Mouse (Mus musculus): Measurements from ENCODE around the gene Gadd45g. TPM values are rescaled to one million over a fixed set of nuclear protein-coding genes. Genes with fewer than 3 reads are reported as not detected.

Gene Gadd45g
- polyA plus RNA-seq, 1 experiment from 2014 or later: 60.3 TPM

DNA sequence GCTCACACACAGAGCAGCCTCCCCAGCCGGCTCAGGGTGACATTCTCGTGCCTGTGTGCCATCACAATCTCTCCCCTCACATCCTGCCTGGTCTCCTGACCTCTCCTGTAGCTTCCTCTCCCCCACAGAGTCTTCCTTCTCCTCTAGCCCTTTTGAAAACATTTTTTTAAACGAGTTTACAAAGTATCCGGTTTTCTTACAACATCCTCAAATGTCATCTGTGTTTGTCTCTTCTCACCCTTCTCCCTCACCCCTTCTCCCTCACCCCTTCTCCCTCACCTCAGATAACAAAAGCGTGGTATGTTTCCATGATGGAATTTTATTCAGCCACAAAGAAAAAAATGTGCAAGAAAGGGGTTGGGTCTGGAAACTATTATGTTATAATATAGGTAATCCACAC lies 9.1 kb upstream of the Gadd45g start:
- Histone ChIP-seq H3K27ac (no peak overlapping the region), H3K4me3 (no peak overlapping the region), H3K4me1 (peaks cover 16% of the 10 kb centered on the region), H3K9me3 (no peaks in the 10 kb centered on the region), H3K4me2 (replicated peaks) (no peak overlapping the region), H3K27me3 (no peaks in the 10 kb centered on the region), H3K9ac (no peak overlapping the region), H3K36me3 (no peaks in the 10 kb centered on the region)
- 18% methylated on average over 5 of the region's 5 CpGs for WGBS
- no peak for ATAC-seq (ENCODE audit: insufficient number of reproducible peaks, insufficient read depth, low FRiP score, low TSS enrichment)

DNA sequence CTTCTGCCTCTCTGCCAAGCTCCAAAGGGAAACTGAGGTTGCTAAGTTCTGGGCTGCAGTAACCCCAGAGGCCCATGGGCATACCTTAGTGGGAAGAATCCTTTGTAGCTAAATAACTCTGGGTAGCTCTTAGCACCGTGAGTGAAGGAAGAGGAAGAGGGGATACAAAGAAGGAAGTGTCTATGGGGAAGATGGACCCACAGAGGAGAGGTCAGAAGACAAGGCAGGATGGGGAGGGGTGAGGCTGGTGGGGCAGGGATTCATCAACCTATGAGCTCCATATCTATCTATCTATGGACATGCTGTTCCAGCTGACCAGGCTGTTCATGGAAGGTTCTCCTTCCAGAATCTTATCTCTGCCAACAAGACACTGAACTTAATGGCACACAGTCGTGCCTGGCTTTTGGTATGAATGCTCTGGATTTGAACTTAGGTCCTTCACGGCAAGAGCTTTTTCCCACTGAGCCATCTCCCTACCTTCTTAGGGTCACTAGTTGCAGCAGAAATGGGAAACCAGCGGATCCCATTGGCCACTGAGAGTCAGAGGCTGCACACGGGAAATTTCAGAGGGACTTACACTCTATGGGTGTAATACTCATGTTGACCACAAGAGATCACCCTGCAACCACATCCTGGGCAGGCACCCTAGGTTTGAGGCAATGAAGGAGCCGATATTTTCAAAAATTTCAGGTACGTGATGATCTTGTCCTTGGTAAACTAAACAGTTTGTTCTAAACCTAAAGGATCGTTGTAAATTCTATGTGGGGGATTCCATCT lies 7.0 kb upstream of the Gadd45g start:
- Histone ChIP-seq H3K27me3 (peaks cover 5% of the 10 kb centered on the region; the same call in 1 of the 2 replicates), H3K27ac (no peak overlapping the region), H3K36me3 (no peaks in the 10 kb centered on the region), H3K9ac (no peak overlapping the region), H3K4me1 (peaks cover 32% of the 10 kb centered on the region), H3K9me3 (no peaks in the 10 kb centered on the region), H3K4me3 (no peak overlapping the region), H3K4me2 (replicated peaks) (no peak overlapping the region)
- WGBS: 17% methylated on average over 8 of the region's 8 CpGs
- ATAC-seq (ENCODE audit: insufficient number of reproducible peaks, insufficient read depth, low FRiP score, low TSS enrichment): no peak

DNA sequence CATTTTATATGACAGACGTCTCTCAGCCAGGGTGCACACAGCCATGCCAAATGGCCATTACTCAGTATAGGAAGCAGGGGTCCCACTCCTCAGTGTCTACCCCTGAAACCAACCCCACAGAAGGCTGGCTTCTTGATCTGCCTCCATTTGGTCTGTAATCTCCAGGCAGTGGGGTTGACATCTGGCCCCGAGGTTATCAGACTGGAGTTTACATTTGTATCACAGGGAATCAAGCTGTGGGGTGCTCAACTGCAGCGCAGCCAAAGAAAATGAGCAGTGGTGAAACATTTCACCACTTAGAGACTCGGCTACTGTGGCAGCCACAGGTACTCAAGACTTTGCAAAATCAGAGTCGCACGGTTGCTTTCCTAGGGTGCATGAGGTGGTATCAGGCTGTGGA lies 5.8 kb upstream of the Gadd45g start:
- no peaks in the 10 kb centered on the region for H3K9me3 ChIP-seq
- no peak overlapping the region for H3K27ac ChIP-seq
- H3K4me1 ChIP-seq: peaks cover 36% of the 10 kb centered on the region
- no peak overlapping the region for H3K9ac ChIP-seq
- peaks cover 5% of the 10 kb centered on the region; the same call in 1 of the 2 replicates for H3K27me3 ChIP-seq
- 38% methylated on average over 6 of the region's 6 CpGs for WGBS
- H3K4me2 ChIP-seq (replicated peaks): no peak overlapping the region
- no peaks in the 10 kb centered on the region for H3K36me3 ChIP-seq
- ATAC-seq (ENCODE audit: insufficient number of reproducible peaks, insufficient read depth, low FRiP score, low TSS enrichment): no peak
- H3K4me3 ChIP-seq: no peak overlapping the region

DNA sequence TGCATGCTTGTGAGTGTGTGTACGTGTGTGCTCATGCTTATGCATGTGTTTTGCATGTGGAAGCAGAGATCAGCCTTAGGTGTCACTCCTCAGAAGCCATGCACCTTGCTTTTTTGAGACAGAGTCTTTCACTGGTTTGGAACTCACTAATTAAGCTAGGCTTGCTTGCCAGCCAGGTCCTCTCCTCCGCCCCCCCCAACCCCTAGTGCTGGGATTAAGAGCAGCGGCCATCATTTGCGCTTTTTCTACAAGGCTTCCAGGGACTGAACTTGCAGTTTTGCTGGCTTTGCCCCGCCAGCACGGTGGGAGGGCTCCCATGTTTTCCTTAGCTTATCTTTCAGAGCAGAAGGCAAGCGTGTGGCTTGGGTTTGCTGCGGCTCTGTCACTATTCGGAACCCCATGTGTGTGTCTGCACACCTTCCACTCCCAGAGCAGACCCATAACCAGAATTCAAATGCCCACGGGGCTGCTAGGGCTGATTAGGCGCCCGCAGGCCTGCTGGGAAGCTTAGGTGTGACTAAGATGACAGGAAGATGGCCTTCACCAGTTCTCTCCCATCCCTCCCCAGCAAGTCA lies 4.8 kb upstream of the Gadd45g start:
- peaks cover 36% of the 10 kb centered on the region for H3K4me1 ChIP-seq
- no peak for ATAC-seq (ENCODE audit: insufficient number of reproducible peaks, insufficient read depth, low FRiP score, low TSS enrichment)
- 9% methylated on average over 12 of the region's 12 CpGs for WGBS
- no peaks in the 10 kb centered on the region for H3K9me3 ChIP-seq
- H3K27ac ChIP-seq: peak overlapping the region; percentile 67
- no peak overlapping the region for H3K9ac ChIP-seq
- peak overlapping the region; percentile 30 for H3K4me2 ChIP-seq (replicated peaks)
- H3K4me3 ChIP-seq: no peak overlapping the region
- H3K36me3 ChIP-seq: no peaks in the 10 kb centered on the region
- peaks cover 5% of the 10 kb centered on the region; the same call in 1 of the 2 replicates for H3K27me3 ChIP-seq

DNA sequence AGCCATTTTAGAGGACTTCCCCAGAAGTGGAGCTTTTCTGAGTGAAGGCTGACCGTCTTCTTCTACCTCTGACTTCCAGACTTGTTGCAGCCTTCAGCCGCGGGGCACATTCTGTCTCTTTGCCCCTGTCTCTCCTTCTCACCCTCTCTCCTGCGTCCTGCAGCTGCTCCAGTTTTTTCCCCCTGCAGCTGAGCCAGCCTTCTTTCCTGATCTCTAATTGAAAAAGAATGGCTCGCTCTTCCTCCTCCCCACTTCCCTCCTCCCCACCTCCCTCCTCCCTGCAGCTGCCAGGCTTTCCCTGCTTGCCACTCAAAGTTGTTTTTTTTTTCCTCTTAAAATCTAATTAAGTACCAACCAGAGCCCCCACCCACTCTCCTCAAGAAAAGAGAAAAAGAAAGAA lies 4.3 kb upstream of the Gadd45g start:
- Histone ChIP-seq H3K4me3 (no peak overlapping the region), H3K27ac (peak overlapping the region; percentile 67), H3K27me3 (peaks cover 5% of the 10 kb centered on the region; the same call in 1 of the 2 replicates), H3K9me3 (no peaks in the 10 kb centered on the region), H3K4me2 (replicated peaks) (peak overlapping the region; percentile 30), H3K36me3 (no peaks in the 10 kb centered on the region), H3K4me1 (peaks cover 36% of the 10 kb centered on the region), H3K9ac (no peak overlapping the region)
- WGBS: 4% methylated on average over 5 of the region's 5 CpGs
- ATAC-seq (ENCODE audit: insufficient number of reproducible peaks, insufficient read depth, low FRiP score, low TSS enrichment): no peak

DNA sequence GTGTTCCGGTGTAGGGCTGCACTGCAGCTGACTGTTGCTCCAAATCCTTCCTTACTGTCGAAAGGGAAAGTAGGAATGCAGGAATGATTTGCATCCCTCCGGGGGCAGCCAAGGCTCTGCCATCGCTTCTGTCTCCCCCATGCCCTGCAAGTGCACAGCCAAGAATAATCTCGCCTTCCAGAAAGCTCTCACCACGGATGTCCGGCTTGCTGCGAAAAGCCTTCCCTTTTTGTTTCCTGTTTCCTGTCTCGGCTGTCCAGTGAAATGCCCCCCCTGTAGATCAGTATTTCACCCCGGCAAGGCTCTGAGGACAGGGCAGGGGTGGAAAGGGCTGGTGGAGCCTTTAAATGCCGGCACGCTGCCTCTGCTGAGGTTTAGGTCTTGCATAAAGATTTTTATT lies 3.7 kb upstream of the Gadd45g start:
- Histone ChIP-seq H3K4me3 (no peak overlapping the region), H3K27me3 (peaks cover 5% of the 10 kb centered on the region; the same call in 1 of the 2 replicates), H3K9ac (no peak overlapping the region), H3K9me3 (no peaks in the 10 kb centered on the region), H3K27ac (0 out of 2 replicates have a peak overlapping the region, but pooled peaks have one; percentile 42), H3K4me1 (peaks cover 38% of the 10 kb centered on the region), H3K36me3 (no peaks in the 10 kb centered on the region), H3K4me2 (replicated peaks) (peak overlapping the region; percentile 30)
- 7% methylated on average over 12 of the region's 12 CpGs for WGBS
- ATAC-seq (ENCODE audit: insufficient number of reproducible peaks, insufficient read depth, low FRiP score, low TSS enrichment): no peak

DNA sequence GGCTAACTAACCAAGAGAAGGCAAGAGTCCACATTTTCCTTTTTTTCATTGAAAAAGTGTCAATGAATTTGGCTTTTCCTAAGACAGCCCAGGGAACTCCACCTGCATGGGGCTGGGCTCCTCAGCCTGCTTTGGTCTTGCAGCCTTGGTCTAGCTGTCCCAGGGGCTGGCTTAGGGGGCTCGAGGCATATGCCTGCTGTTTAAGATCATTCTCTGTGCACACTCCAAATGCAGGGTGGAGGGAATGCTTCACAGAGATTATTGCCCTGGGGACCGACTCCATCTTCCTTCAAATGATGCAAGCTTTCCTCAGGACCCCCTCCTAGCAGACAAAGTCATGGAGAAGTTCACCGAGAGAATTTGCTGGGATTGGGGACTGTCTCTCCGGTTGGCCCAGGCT lies 3.2 kb upstream of the Gadd45g start:
- Histone ChIP-seq H3K9me3 (no peaks in the 10 kb centered on the region), H3K9ac (no peak overlapping the region), H3K27me3 (peaks cover 5% of the 10 kb centered on the region; the same call in 1 of the 2 replicates), H3K4me3 (no peak overlapping the region), H3K4me1 (peaks cover 40% of the 10 kb centered on the region), H3K4me2 (replicated peaks) (no peak overlapping the region), H3K27ac (no peak overlapping the region), H3K36me3 (no peaks in the 10 kb centered on the region)
- ATAC-seq (ENCODE audit: insufficient number of reproducible peaks, insufficient read depth, low FRiP score, low TSS enrichment): no peak
- 63% methylated on average over 4 of the region's 4 CpGs for WGBS

DNA sequence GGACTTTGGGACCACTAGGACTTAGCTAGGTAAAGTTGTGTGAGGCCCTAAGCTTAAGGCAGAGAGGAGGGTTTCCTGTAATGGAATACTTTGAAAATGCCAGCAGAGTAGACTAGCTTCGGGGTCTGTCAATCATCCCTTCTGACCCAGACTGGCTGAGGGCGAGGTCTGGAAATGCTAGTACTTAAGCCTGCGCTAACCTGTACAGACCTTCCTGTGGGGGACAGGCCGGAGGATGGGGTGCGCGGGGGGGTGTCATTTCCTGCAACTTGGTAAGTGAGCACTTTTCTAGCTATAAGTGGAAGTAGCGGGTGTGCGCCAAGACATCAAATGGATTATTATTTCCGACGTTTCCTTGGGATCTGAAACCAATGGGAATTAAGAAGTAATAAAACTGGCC lies 2.4 kb upstream of the Gadd45g start:
- Histone ChIP-seq H3K27ac (no peak overlapping the region), H3K36me3 (no peaks in the 10 kb centered on the region), H3K27me3 (peaks cover 5% of the 10 kb centered on the region; the same call in 1 of the 2 replicates), H3K4me1 (peaks cover 48% of the 10 kb centered on the region), H3K9ac (no peak overlapping the region), H3K9me3 (no peaks in the 10 kb centered on the region), H3K4me3 (no peak overlapping the region), H3K4me2 (replicated peaks) (no peak overlapping the region)
- 45% methylated on average over 10 of the region's 10 CpGs for WGBS
- no peak for ATAC-seq (ENCODE audit: insufficient number of reproducible peaks, insufficient read depth, low FRiP score, low TSS enrichment)

DNA sequence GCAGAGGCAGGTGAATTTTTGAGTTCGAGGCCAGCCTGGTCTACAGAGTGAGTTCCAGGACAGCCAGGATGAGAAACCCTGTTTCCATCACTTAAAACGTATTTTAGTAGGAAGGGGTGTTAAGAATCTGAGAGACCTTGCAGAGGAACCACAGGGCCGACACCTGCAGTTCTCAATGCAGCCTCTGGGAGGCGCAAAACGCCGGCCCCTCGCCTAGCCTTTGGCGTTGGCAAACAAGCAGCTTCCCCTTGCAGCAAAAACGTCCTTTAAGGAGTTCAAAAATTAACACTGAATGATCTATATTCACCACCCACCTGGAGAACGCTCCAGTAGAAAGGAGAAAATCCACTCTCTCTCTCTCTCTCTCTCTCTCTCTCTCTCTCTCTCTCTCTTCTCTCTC lies 1.8 kb upstream of the Gadd45g start:
- no peaks in the 10 kb centered on the region for H3K36me3 ChIP-seq
- H3K4me3 ChIP-seq: no peak overlapping the region
- no peak overlapping the region for H3K9ac ChIP-seq
- no peak for ATAC-seq (ENCODE audit: insufficient number of reproducible peaks, insufficient read depth, low FRiP score, low TSS enrichment)
- peaks cover 52% of the 10 kb centered on the region for H3K4me1 ChIP-seq
- H3K27ac ChIP-seq: no peak overlapping the region
- peaks cover 5% of the 10 kb centered on the region; the same call in 1 of the 2 replicates for H3K27me3 ChIP-seq
- WGBS: 24% methylated on average over 10 of the region's 10 CpGs
- H3K4me2 ChIP-seq (replicated peaks): no peak overlapping the region
- no peaks in the 10 kb centered on the region for H3K9me3 ChIP-seq

DNA sequence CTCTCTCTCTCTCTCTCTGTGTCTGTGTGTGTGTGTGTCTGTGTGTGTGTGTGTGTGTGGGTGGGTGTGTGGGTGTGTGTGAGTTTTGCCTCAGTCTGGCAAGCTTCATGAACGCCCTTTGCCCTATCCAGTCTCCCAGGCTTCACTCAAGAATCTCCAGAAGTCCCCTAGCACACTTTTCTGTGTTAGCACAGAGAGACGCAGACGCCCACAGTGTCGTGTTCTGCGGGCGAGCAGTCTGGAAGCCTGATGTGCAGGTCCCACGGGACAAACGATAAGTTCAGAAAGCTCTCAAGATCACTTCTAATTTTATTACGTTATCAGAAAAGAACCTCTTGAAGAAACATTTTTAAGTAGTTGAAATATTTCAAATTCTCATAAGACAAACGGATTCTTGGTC lies 1.4 kb upstream of the Gadd45g start:
- peak overlapping the region; percentile 54; the same call in 1 of the 2 replicates for H3K4me3 ChIP-seq
- H3K36me3 ChIP-seq: no peaks in the 10 kb centered on the region
- no peak overlapping the region for H3K9ac ChIP-seq
- no peaks in the 10 kb centered on the region for H3K9me3 ChIP-seq
- H3K4me2 ChIP-seq (replicated peaks): peak overlapping the region; percentile 97
- no peak for ATAC-seq (ENCODE audit: insufficient number of reproducible peaks, insufficient read depth, low FRiP score, low TSS enrichment)
- peaks cover 57% of the 10 kb centered on the region for H3K4me1 ChIP-seq
- peaks cover 5% of the 10 kb centered on the region; the same call in 1 of the 2 replicates for H3K27me3 ChIP-seq
- no peak overlapping the region for H3K27ac ChIP-seq
- 13% methylated on average over 10 of the region's 10 CpGs for WGBS

DNA sequence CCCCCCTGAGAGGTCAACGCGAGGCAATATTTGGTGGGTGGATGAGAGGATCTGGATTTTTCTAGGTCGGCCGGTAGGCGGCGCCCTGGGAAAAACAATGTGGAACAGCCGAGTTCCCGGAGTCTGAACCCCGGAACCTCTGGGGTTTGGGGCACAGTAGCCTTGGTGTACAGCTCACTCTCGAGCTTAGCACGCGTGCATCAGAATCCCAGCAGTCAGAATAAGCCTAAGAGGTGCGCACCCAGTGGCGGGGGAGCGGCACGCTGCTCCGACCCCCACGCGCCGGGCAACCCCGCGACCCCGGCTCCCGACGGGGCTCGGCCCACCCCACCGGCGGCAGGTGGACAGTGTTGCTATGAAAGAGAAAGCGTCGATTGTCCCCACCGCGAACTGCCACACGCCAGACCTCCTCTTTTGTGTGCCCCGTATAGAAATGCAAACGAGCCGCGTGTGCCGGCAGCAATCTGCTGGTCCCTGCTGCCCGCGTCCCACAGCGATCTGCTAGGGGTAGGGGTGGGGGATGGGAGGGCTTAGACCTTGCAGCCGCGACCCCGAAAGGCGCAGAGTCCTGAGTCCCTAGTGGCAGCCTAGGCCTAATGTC lies 787 bp upstream of the Gadd45g start:
- Histone ChIP-seq H3K4me1 (peaks cover 57% of the 10 kb centered on the region), H3K27me3 (peaks cover 7% of the 10 kb centered on the region; the same call in 1 of the 2 replicates), H3K4me2 (replicated peaks) (peak overlapping the region; percentile 97), H3K4me3 (peak overlapping the region; percentile 54), H3K36me3 (no peaks in the 10 kb centered on the region), H3K9ac (peak overlapping the region; percentile 57), H3K9me3 (no peaks in the 10 kb centered on the region), H3K27ac (peak overlapping the region; percentile 81)
- ATAC-seq (ENCODE audit: insufficient number of reproducible peaks, insufficient read depth, low FRiP score, low TSS enrichment): peak; percentile 16; the same call in 1 of the 2 replicates
- under 1% methylated on average over 45 of the region's 45 CpGs for WGBS

Measured in embryonic facial prominence, embryonic 12.5 days (tissue).